Mouse (Mus musculus) hindbrain, embryonic 16.5 days (tissue): Measurements from ENCODE around the gene Ptbp1. TPM values are rescaled to one million over a fixed set of nuclear protein-coding genes. Genes with fewer than 3 reads are reported as not detected.

Experiments used
- ATAC-seq: fragments of 200-750 bp; cut with Nextera tagmentation; 2 replicates; pipeline ENCODE4 v1.8.0; 2017; ENCODE audit warnings: moderate TSS enrichment, moderate library complexity
- H3K27ac ChIP-seq: fragments of 300-500 bp; sonication (generic); 2 replicates; pipeline ENCODE4 v1.5.1; 2014; ENCODE audit warnings: low read depth, mild to moderate bottlenecking, control low read depth, low read length, moderate library complexity
- H3K27me3 ChIP-seq: fragments of 300-500 bp; sonication (generic); replicated peaks from 2 replicates; pipeline ENCODE4 v1.6.1; 2014; ENCODE audit warnings: low read length; ENCODE audit not compliant: control insufficient read depth, insufficient read depth
- H3K36me3 ChIP-seq: fragments of 300-500 bp; sonication (generic); 2 replicates; pipeline ENCODE4 v1.6.1; 2014; ENCODE audit warnings: mild to moderate bottlenecking, low read length, moderate library complexity, mixed read lengths; ENCODE audit not compliant: control insufficient read depth, insufficient read depth
- H3K4me1 ChIP-seq: fragments of 300-500 bp; sonication (generic); 2 replicates; pipeline ENCODE4 v1.6.1; 2014; ENCODE audit warnings: low read depth, low read length; ENCODE audit not compliant: control insufficient read depth, insufficient read depth
- H3K4me2 ChIP-seq: fragments of 300-500 bp; sonication (generic); 2 replicates; pipeline ENCODE4 v1.6.1; 2014; ENCODE audit warnings: mild to moderate bottlenecking, low read length, control low read depth, moderate library complexity
- H3K4me3 ChIP-seq: fragments of 300-500 bp; sonication (generic); 2 replicates; pipeline ENCODE4 v1.5.1; 2014; ENCODE audit warnings: mild to moderate bottlenecking, low read length, control low read depth, moderate library complexity
- H3K9ac ChIP-seq: fragments of 300-500 bp; sonication (generic); 2 replicates; pipeline ENCODE4 v1.6.1; 2014; ENCODE audit warnings: low read depth, mild to moderate bottlenecking, control low read depth, low read length, moderate library complexity
- H3K9me3 ChIP-seq: fragments of 300-500 bp; sonication (generic); 2 replicates; pipeline ENCODE4 v1.6.1; 2014; ENCODE audit warnings: mild to moderate bottlenecking, low read length, moderate library complexity; ENCODE audit not compliant: control insufficient read depth
- WGBS: fragments of 180-500 bp; shearing (Covaris S2); extraction: QIAGEN DNeasy Blood & Tissue Kit; methylation state at CpG from one replicate; pipeline ENCODE4 v1.1.7; 2014; 5-methylcytosine and 5-hydroxymethylcytosine counted together
- polyA plus RNA-seq: library from polyadenylated mRNA; unstranded; fragments of >200 nt; fragmentation: Nextera tagmentation; extraction: Ambion mirVana; gene quantifications from 2 replicates; pipeline ENCODE4 v1.2.1, GENCODE M21; 2015

The Ptbp1 gene
- polyA plus RNA-seq, 1 experiment from 2014 or later, result 61.2 TPM

DNA sequence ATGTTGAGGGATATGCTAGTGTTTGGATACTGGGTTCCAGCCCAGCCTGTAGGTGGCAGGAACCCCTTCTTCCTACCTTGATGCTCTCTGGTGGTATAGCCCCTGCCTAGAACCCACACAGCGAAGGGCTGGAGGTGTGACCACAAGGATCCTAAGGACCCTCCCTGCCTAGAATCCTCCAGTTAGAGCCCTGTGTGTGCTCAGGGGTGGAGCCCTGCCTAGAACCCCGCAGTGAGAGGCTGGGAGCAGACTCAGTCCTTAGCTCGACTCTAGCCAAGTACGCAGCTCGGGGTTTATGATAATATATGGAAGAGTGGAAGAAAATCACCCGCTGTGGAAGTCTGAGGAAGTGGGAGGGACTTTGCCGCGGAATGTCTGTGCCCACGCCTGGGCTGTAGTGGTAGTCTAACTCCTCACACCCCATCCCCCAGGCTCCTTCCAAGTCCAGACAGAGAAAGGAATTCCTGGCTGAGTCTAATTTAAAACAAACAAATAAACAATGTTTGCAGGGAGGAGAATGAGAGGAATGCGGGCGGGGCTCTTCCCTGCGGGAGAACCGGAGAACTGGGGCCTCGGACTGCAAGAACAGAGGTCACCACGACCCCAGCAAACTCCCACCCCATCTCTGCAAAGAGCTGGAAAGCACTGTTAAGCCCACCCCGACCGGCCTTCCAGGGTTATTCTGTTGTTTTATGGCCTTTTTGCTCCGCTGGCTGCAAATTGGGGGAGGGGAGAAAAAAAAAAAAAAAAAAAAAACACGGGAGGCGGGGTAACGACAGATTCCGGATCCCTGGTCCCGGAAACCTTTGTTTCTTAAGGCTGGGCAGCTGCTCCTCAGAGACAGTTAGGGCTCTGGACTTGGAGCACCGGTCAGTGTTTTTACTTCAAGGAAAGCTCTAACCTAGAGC is 13.3 kb upstream of the Ptbp1 start:
- peak overlapping the region; percentile 41 for H3K27ac ChIP-seq
- peak; percentile 85 for ATAC-seq
- H3K9ac ChIP-seq, result peak overlapping the region; percentile 41
- no peaks in the 10 kb centered on the region for H3K9me3 ChIP-seq
- H3K4me1 ChIP-seq, result peaks cover 9% of the 10 kb centered on the region
- under 1% methylated on average over 24 of the region's 24 CpGs for WGBS
- peak overlapping the region; percentile 35 for H3K4me3 ChIP-seq
- peak overlapping the region; percentile 63 for H3K4me2 ChIP-seq
- H3K27me3 ChIP-seq, result no peaks in the 10 kb centered on the region
- H3K36me3 ChIP-seq, result no peaks in the 10 kb centered on the region

DNA sequence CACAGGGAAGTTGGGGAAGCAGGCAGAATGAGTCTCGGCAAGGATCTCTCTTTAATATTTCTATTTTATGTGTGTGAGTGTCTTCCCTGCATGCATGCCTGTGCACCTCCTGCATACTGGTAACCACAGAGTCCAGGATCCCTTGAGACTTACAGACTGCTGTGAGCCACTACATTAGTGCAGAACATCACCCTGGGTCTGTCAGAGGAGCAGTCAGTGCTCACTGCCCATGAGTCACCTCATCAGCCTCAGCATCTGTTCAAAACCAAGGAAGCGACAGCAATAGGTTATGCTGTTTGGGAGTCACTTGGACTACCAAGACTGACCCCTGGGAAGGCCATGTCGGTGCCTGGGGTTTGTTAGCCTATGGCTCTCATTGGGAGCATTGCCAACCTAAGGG is 11.9 kb upstream of the Ptbp1 start:
- no peak for ATAC-seq
- Histone ChIP-seq H3K9ac (no peak overlapping the region), H3K4me1 (peaks cover 9% of the 10 kb centered on the region), H3K36me3 (no peaks in the 10 kb centered on the region), H3K4me3 (no peak overlapping the region), H3K27me3 (no peaks in the 10 kb centered on the region), H3K9me3 (no peaks in the 10 kb centered on the region), H3K27ac (no peak overlapping the region), H3K4me2 (no peak overlapping the region)
- 62% methylated on average over 3 of the region's 3 CpGs for WGBS

DNA sequence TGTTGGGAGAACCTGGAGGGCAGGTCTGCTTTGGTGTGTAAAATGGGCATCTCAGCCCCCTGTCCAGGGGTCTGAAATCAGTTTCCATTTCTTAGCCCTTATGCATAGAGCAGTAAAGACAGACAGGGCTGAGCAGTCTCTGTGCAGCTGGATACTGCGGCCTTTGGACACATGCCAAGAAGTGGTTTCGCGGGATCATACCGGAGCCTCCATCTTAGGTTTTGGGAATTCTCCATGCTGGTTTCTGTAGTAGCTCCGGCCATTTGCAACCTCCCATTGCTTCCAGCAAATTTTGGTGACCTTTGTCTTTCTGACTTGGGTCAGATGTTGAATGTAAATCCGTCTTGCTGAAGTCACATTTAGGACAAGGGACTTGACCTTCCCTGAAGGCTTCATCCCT is 10.8 kb upstream of the Ptbp1 start:
- no peak overlapping the region for H3K27ac ChIP-seq
- H3K9me3 ChIP-seq, result no peaks in the 10 kb centered on the region
- no peak for ATAC-seq
- no peaks in the 10 kb centered on the region for H3K36me3 ChIP-seq
- no peaks in the 10 kb centered on the region for H3K27me3 ChIP-seq
- peaks cover 9% of the 10 kb centered on the region for H3K4me1 ChIP-seq
- WGBS, result 41% methylated on average over 6 of the region's 6 CpGs
- H3K9ac ChIP-seq, result no peak overlapping the region
- H3K4me2 ChIP-seq, result no peak overlapping the region
- H3K4me3 ChIP-seq, result no peak overlapping the region

DNA sequence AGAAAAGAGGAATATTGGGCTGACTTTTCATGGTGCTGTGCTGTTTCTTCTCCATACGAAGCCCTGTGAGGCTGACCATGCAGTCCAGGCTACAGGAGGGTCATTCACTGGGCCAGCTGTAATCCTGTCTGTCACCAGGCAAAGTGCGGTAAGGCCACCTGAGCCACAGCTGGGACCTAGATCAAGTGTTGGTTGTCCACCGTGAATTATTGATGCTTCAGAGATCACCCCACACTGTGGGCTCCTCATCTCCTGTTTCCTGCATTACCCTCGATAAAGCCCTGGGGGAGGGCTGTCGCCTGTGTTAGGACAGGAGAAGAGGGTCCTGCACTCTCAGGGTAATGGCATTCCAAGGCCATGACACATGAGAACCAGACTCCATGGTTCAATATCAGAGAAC is 7.7 kb upstream of the Ptbp1 start:
- H3K9me3 ChIP-seq, result no peaks in the 10 kb centered on the region
- no peak overlapping the region for H3K4me3 ChIP-seq
- H3K9ac ChIP-seq, result no peak overlapping the region
- no peaks in the 10 kb centered on the region for H3K27me3 ChIP-seq
- no peak overlapping the region for H3K4me2 ChIP-seq
- H3K4me1 ChIP-seq, result peaks cover 5% of the 10 kb centered on the region
- ATAC-seq, result no peak
- no peaks in the 10 kb centered on the region for H3K36me3 ChIP-seq
- no peak overlapping the region for H3K27ac ChIP-seq
- WGBS, result 74% methylated on average over 5 of the region's 5 CpGs

DNA sequence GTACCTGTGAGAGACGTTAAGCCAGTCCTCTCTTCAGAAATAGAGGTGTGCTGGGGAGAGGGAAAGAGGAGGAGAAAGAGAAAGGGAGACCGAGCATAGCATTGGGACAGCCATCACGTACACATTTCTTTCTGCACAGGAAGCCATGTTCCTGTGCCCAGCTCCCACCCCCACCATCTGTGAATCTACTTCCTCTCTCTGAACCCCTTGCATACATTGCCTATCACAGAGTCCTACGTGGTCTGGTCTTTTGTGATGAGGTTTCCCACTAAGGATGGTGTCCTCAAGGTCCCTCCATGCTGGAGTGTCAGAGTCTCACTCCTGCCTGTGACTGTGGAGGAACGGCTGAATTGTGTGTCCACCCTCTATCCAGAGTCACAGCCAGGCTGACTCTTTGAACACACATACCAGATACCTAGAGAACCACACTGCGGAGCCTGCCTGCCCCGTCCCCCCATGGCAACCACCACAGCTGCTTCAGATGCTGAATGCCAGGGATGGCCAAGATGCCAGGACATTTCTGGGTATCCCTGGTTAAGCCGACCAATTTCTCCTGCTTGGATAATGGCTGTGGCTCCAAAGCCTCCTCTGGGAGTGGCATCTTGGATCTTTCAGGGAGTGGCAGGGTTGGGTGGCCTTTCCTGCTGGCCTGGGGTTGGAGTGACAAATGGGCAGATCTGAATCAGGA is 4.1 kb upstream of the Ptbp1 start:
- H3K9me3 ChIP-seq, result no peaks in the 10 kb centered on the region
- 79% methylated on average over 8 of the region's 8 CpGs for WGBS
- no peak overlapping the region for H3K4me3 ChIP-seq
- H3K4me2 ChIP-seq, result no peak overlapping the region
- no peak for ATAC-seq
- no peaks in the 10 kb centered on the region for H3K27me3 ChIP-seq
- H3K27ac ChIP-seq, result no peak overlapping the region
- peaks cover 18% of the 10 kb centered on the region for H3K4me1 ChIP-seq
- H3K9ac ChIP-seq, result no peak overlapping the region
- H3K36me3 ChIP-seq, result no peaks in the 10 kb centered on the region

DNA sequence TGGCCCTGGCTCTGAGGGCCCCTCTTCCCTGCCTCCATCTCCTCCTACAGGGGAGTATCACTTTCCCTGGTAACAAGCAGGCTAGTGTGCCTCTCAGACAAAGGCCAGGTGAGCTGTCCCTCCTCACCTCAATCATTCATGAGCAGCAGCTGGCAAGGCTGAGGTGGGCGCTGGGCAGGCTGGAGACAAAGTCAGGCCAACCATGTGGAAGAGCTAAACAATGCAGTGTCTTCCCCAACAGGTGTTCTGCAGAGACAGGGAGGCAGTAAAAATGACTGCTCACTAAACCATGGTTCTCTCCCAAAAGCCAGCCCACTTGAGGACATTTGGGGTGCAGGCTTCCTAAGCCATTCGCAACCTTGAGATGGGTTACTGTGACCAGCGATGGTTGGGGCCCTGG is 2.6 kb upstream of the Ptbp1 start:
- Histone ChIP-seq H3K27ac (peak overlapping the region; percentile 99), H3K9me3 (no peaks in the 10 kb centered on the region), H3K4me2 (0 out of 2 replicates have a peak overlapping the region, but pooled peaks have one; percentile 1), H3K4me3 (no peak overlapping the region), H3K9ac (peak overlapping the region; percentile 68), H3K36me3 (no peaks in the 10 kb centered on the region), H3K4me1 (peaks cover 30% of the 10 kb centered on the region), H3K27me3 (no peaks in the 10 kb centered on the region)
- ATAC-seq, result no peak
- 82% methylated on average over 3 of the region's 3 CpGs for WGBS

DNA sequence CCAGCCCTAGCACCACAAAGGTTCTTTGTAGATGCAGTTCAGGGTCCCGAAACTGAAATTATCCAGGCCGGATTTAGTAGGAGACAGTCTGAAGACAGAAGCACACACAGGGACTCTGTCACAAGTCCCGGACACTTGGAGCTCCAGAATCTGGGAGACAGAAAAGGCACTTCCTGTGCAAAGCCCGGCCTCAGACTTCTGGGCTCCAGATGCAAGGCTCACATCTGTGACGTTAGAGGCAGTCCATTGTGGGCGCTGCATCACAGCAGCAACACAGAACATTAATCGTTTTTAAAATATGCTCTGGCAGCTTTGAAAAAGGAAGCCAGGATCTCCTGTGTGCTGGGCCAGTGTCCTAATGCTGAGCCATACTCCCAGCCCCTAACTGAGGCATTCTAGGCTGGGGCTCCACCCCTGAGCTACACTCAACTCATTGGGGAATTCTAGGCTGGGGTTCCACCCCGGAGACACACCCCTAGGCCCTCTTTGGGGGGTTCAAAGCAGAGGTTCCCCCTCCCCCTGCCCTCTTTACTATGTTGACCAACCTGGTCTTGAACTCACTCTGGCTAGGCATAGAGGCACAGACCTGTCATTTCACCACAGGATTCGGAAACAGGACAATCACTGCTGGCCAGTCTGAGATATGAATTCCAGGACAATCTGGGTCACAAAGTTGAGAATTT is 2.0 kb upstream of the Ptbp1 start:
- H3K9ac ChIP-seq, result peak overlapping the region; percentile 68
- peak overlapping the region; percentile 99 for H3K27ac ChIP-seq
- peak overlapping the region; percentile 55 for H3K4me2 ChIP-seq
- 53% methylated on average over 9 of the region's 9 CpGs for WGBS
- no peaks in the 10 kb centered on the region for H3K27me3 ChIP-seq
- peaks cover 36% of the 10 kb centered on the region for H3K4me1 ChIP-seq
- peak overlapping the region; percentile 93 for H3K4me3 ChIP-seq
- no peaks in the 10 kb centered on the region for H3K9me3 ChIP-seq
- H3K36me3 ChIP-seq, result no peaks in the 10 kb centered on the region
- no peak for ATAC-seq

DNA sequence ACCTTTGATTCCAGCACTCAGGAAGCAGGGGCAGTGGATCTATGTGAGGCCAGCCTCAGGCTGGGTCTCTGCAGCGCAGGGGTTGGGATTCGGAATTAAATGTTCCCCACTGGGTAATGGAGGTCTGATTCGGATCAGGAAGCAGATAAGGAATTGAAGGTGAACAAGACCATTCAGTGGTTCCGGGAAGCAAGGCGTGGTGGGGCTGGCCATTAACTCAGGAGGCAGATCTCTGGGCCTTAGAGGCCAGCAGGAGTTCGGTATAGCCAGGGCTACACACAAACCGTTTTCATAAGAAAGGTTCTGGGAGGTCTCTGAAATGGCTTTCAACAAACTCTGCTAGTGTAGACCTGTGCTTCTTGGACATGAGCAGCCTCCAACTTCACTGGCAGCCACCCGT is 1.4 kb upstream of the Ptbp1 start:
- no peak for ATAC-seq
- Histone ChIP-seq H3K36me3 (no peaks in the 10 kb centered on the region), H3K4me1 (peaks cover 42% of the 10 kb centered on the region), H3K27me3 (no peaks in the 10 kb centered on the region), H3K4me2 (peak overlapping the region; percentile 55), H3K9ac (peak overlapping the region; percentile 68), H3K4me3 (peak overlapping the region; percentile 93), H3K27ac (peak overlapping the region; percentile 99), H3K9me3 (no peaks in the 10 kb centered on the region)
- WGBS, result 14% methylated on average over 8 of the region's 8 CpGs

DNA sequence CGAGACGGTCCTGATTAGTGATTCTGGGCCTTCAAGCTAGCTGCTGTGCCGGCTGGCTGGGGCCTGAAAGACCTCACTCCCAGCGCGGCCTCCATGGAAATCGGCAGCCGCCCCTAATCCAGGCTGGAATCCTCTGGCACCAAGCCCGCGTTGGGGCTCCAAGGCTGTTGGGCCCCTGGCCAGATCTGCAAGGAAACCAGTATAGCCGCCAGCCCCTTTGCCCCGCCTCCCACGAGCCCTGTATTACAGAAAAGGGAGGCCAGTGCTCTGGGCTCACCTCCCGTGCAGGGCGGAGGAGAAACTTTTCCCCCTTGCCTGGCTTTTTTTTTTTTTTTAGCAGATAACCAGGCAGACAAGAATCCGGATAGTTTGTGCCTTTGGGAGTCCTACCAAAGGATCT is 835 bp upstream of the Ptbp1 start:
- H3K4me1 ChIP-seq, result peaks cover 47% of the 10 kb centered on the region
- H3K9ac ChIP-seq, result peak overlapping the region; percentile 68
- H3K4me3 ChIP-seq, result peak overlapping the region; percentile 93
- no peaks in the 10 kb centered on the region for H3K9me3 ChIP-seq
- H3K27me3 ChIP-seq, result no peaks in the 10 kb centered on the region
- under 1% methylated on average over 15 of the region's 15 CpGs for WGBS
- H3K27ac ChIP-seq, result peak overlapping the region; percentile 99
- no peaks in the 10 kb centered on the region for H3K36me3 ChIP-seq
- ATAC-seq, result peak; percentile 43
- H3K4me2 ChIP-seq, result peak overlapping the region; percentile 55
